Mouse (Mus musculus): Measurements from ENCODE around the gene Ino80e. TPM values are rescaled to one million over a fixed set of nuclear protein-coding genes. Genes with fewer than 3 reads are reported as not detected.

The Ino80e gene
- total and polyA plus RNA-seq, 3 experiments, result 73.6 to 243 (median 73.9) TPM

DNA sequence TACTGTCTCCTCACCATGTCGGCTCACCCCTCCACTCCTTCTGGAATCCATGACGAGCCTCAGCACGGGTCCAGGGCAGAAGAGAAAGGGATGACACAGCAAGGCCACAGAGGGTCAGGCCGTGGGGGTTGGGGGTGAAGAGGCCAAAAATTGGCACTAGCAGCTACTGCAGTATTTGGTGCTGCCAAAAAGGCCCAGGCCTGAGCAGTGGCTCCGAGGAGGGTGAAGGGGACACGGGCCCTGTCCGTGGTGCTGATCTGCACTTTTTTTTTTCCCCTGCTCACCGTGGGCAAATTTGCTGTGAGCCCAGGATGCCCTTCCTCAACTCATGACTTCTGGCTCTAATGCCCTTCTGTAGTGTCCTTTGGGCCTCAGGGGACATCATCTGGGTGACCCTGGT, 36.8 kb downstream of the Ino80e start:
- peak; percentile 77 for TF ChIP-seq ZNF384 (IDR thresholded peaks at IDR 0.05; ENCODE audit: low read depth, low read length)
- TF ChIP-seq JUN (IDR thresholded peaks at IDR 0.05; ENCODE audit: insufficient read depth, low read depth, low read length), result no peak
- peaks cover 52% of the 10 kb centered on the region for H3K27me3 ChIP-seq (replicated peaks)

DNA sequence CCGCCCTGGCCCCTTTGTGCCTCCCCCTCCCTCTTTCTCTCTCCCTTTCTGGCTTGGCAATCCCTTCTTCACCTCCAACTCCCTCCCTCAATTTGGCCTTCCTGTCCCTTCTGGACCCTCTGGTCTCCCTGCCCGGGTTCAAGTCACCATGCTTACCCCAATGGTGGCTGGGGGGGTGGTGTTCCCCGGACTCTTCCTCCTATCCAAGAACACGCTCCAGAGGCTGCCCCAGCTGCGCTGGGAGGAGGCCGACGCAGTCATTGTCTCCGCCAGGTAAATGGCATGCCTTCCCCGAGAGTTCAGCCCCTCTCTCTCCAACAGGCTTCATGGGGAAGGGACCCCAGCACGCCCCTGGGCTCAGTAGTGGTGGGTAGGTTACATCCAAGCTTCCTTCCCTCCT, 38.2 kb downstream of the Ino80e start:
- TF ChIP-seq ZMIZ1 (IDR thresholded peaks at IDR 0.05; ENCODE audit: low read depth, low read length) (no peak), IRF4 (IDR thresholded peaks at IDR 0.05; ENCODE audit: low read depth, low read length) (no peak), NRF1 (IDR thresholded peaks at IDR 0.05; ENCODE audit: low read depth, low read length) (no peak)
- Histone ChIP-seq H3K36me3 (replicated peaks in 1 of 2; ENCODE audit: control insufficient read depth in 1 of 2, insufficient read depth in 1 of 2, low read length in 1 of 2) (no peaks in the 10 kb centered on the region), H3K4me1 (ENCODE audit: control insufficient read depth in 1 of 2, insufficient read depth in 2 of 2) (peaks cover 2 to 4% of the 10 kb centered on the region in 2 experiments; a peak in 1 of 4 replicates), H3K9ac (ENCODE audit: insufficient read depth, low read depth) (no peak overlapping the region), H3K4me2 (ENCODE audit: insufficient read depth, low read depth, poor library complexity, severe bottlenecking) (no peak overlapping the region), H3K27ac (ENCODE audit: insufficient read depth, low read depth) (no peak overlapping the region), H3K79me2 (replicated peaks; ENCODE audit: control insufficient read depth, extremely low read depth, insufficient read depth, poor library complexity, severe bottlenecking) (no peaks in the 10 kb centered on the region), H3K27me3 (replicated peaks) (peaks cover 42% of the 10 kb centered on the region), H3K4me3 (replicated peaks in 1 of 3; ENCODE audit: low read depth in 2 of 3, low read length in 2 of 3, poor library complexity in 1 of 3) (no peak overlapping the region), H3K9me3 (replicated peaks; ENCODE audit: low read length) (peaks cover 2% of the 10 kb centered on the region)
- in situ Hi-C loops (cut with MboI; ENCODE audit: low pct_ligation_motif_present, low pct_unique_long_range_greater_than_20kb, low sequenced_read_pairs) (no loop called here), dilution Hi-C loops (cut with MboI; ENCODE audit: extremely low pct_ligation_motif_present, extremely low pct_unique_long_range_greater_than_20kb, low sequenced_read_pairs) (no loop called here)
- no peak for DNase-seq (ENCODE audit: extremely low read depth)

More for the DNA sequence above, 36.8 kb downstream of the Ino80e start:
- Histone ChIP-seq H3K36me3 (replicated peaks in 1 of 2; ENCODE audit: control insufficient read depth in 1 of 2, insufficient read depth in 1 of 2, low read length in 1 of 2) (no peaks in the 10 kb centered on the region), H3K79me2 (replicated peaks; ENCODE audit: control insufficient read depth, extremely low read depth, insufficient read depth, poor library complexity, severe bottlenecking) (no peaks in the 10 kb centered on the region), H3K27ac (ENCODE audit: insufficient read depth, low read depth) (no peak overlapping the region), H3K4me3 (replicated peaks in 1 of 3; ENCODE audit: low read depth in 2 of 3, low read length in 2 of 3, poor library complexity in 1 of 3) (no peak overlapping the region), H3K4me2 (ENCODE audit: insufficient read depth, low read depth, poor library complexity, severe bottlenecking) (no peak overlapping the region), H3K4me1 (ENCODE audit: control insufficient read depth in 1 of 2, insufficient read depth in 2 of 2) (peaks cover 7 to 8% of the 10 kb centered on the region in 2 experiments; a peak in 2 of 4 replicates), H3K9ac (ENCODE audit: insufficient read depth, low read depth) (no peak overlapping the region), H3K9me3 (replicated peaks; ENCODE audit: low read length) (no peaks in the 10 kb centered on the region)
- dilution Hi-C loops (cut with MboI; ENCODE audit: extremely low pct_ligation_motif_present, extremely low pct_unique_long_range_greater_than_20kb, low sequenced_read_pairs), result no loop called here
- no peak for DNase-seq (ENCODE audit: extremely low read depth)
- in situ Hi-C loops (cut with MboI; ENCODE audit: low pct_ligation_motif_present, low pct_unique_long_range_greater_than_20kb, low sequenced_read_pairs), result no loop called here

DNA sequence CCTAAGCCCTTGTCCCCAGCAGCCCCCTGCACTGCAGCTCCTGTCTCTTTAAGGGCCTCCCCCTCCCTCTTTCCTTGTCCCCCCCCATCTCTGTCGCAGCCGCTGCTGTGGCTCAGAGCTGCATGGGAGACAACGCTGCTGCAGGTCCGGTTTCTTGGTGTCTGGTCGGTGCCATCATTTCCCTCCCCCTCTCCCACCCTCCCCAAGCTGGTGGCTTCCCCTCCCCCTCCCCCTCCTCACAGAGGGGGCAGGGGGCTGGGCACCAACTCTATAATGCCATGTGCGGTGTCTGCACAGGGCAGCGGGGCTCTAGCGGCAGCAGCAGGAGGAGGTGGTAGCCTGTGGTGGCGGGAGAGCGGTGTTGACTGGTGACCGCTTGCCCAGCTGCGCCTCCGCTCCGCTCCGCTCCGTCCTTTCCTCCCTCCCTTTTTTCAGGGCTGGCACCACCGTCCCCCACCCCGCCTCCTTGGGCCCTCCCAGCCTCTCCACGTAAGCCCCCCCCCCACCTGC, 38.9 kb downstream of the Ino80e start:
- Histone ChIP-seq H3K36me3 (replicated peaks in 1 of 2; ENCODE audit: control insufficient read depth in 1 of 2, insufficient read depth in 1 of 2, low read length in 1 of 2) (no peaks in the 10 kb centered on the region), H3K27me3 (replicated peaks) (peaks cover 36% of the 10 kb centered on the region), H3K9me3 (replicated peaks; ENCODE audit: low read length) (peaks cover 3% of the 10 kb centered on the region), H3K9ac (ENCODE audit: insufficient read depth, low read depth) (no peak overlapping the region), H3K4me1 (ENCODE audit: control insufficient read depth in 1 of 2, insufficient read depth in 2 of 2) (peaks cover 2 to 4% of the 10 kb centered on the region in 2 experiments; a peak in 1 of 4 replicates), H3K4me3 (replicated peaks in 1 of 3; ENCODE audit: low read depth in 2 of 3, low read length in 2 of 3, poor library complexity in 1 of 3) (no peak overlapping the region), H3K27ac (ENCODE audit: insufficient read depth, low read depth) (no peak overlapping the region), H3K4me2 (ENCODE audit: insufficient read depth, low read depth, poor library complexity, severe bottlenecking) (no peak overlapping the region), H3K79me2 (replicated peaks; ENCODE audit: control insufficient read depth, extremely low read depth, insufficient read depth, poor library complexity, severe bottlenecking) (no peaks in the 10 kb centered on the region)
- dilution Hi-C loops (cut with MboI; ENCODE audit: extremely low pct_ligation_motif_present, extremely low pct_unique_long_range_greater_than_20kb, low sequenced_read_pairs) (no loop called here), in situ Hi-C loops (cut with MboI; ENCODE audit: low pct_ligation_motif_present, low pct_unique_long_range_greater_than_20kb, low sequenced_read_pairs) (no loop called here)
- TF ChIP-seq PAX5 (IDR thresholded peaks at IDR 0.05; ENCODE audit: low read length) (no peak), GABPA (IDR thresholded peaks at IDR 0.05; ENCODE audit: insufficient replicate concordance, low read depth, low read length) (no peak), ELF1 (IDR thresholded peaks at IDR 0.05; ENCODE audit: low read depth, low read length) (no peak), MAZ (IDR thresholded peaks at IDR 0.05; ENCODE audit: low read depth, low read length) (no peak), ZKSCAN1 (IDR thresholded peaks at IDR 0.05; ENCODE audit: borderline replicate concordance, low read depth, low read length) (no peak), MXI1 (IDR thresholded peaks at IDR 0.05; ENCODE audit: low read depth, low read length) (no peak), CHD1 (IDR thresholded peaks at IDR 0.05; ENCODE audit: low read depth, low read length) (no peak), MAX (IDR thresholded peaks at IDR 0.05; ENCODE audit: low read length) (no peak), RAD21 (IDR thresholded peaks at IDR 0.05; ENCODE audit: low read depth, low read length) (no peak), USF2 (conservative IDR thresholded peaks at IDR 0.05; ENCODE audit: low read depth, low read length) (no peak), MYC (IDR thresholded peaks at IDR 0.05; ENCODE audit: low read depth, low read length) (no peak), BHLHE40 (IDR thresholded peaks at IDR 0.05; ENCODE audit: low read depth, low read length) (no peak), E2F4 (IDR thresholded peaks at IDR 0.05; ENCODE audit: insufficient replicate concordance, low read depth, low read length) (no peak), MAFK (IDR thresholded peaks at IDR 0.05; ENCODE audit: insufficient replicate concordance, low read length) (no peak), POLR2AphosphoS2 (IDR thresholded peaks at IDR 0.05; ENCODE audit: low read depth, low read length) (no peak), CHD2 (IDR thresholded peaks at IDR 0.05; ENCODE audit: low read length) (no peak), ETS1 (conservative IDR thresholded peaks at IDR 0.05; ENCODE audit: low read depth, low read length) (no peak)
- no peak for DNase-seq (ENCODE audit: extremely low read depth)
